Mouse (Mus musculus): ENCODE measurements around the gene Iqgap2. TPM values are rescaled to one million over a fixed set of nuclear protein-coding genes. Genes with fewer than 3 reads are reported as not detected.

Gene Iqgap2
- polyA plus RNA-seq, 1 experiment from 2014 or later: 31.5 TPM

- H3K4me1 ChIP-seq (replicated peaks; ENCODE audit: control insufficient read depth, insufficient read depth, low read length): no peaks in the 10 kb centered on the region
- no peaks in the 10 kb centered on the region for H3K27me3 ChIP-seq (replicated peaks; ENCODE audit: control insufficient read depth, insufficient read depth, low read length)
- no peak overlapping the region for H3K27ac ChIP-seq (ENCODE audit: low read depth, low read length)
- TF ChIP-seq CTCF (IDR thresholded peaks at IDR 0.05; ENCODE audit: low read depth): no peak
- H3K9me3 ChIP-seq (ENCODE audit: control insufficient read depth): no peaks in the 10 kb centered on the region
- H3K4me3 ChIP-seq (ENCODE audit: low read depth, low read length): no peak overlapping the region
- ATAC-seq: no peak
- 64% methylated on average over 19 of the region's 19 CpGs for WGBS
- H3K9ac ChIP-seq (ENCODE audit: low read depth, low read length): no peak overlapping the region
- no peak overlapping the region for H3K4me2 ChIP-seq (replicated peaks; ENCODE audit: low read depth)
- H3K36me3 ChIP-seq (ENCODE audit: control insufficient read depth, insufficient read depth): no peaks in the 10 kb centered on the region
Measured at GRCm38 (mm10) chr13:95583237-95584189, 308.2 kb downstream of the Iqgap2 start.

DNA sequence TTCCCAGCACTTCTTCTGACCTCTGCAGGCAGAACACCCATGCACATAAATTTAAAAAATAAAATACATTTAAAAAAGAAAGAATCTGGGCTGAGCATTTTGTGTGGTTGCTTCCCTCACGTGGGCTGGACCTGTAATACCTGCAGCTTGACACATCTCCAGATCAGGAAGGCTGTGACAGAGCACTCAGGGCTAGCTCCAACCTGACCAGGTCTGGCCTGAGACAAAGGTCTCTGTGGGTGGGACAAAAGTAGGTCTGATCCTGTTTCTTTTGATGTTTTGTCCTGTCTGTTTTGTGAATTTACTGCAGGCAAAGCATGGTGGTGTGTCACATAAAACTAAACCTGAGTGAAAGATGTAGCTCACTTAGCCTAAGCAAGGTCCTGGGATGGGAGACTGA is 309.9 kb downstream of the Iqgap2 start:
- Histone ChIP-seq H3K9ac (ENCODE audit: low read depth, low read length) (no peak overlapping the region), H3K27ac (ENCODE audit: low read depth, low read length) (no peak overlapping the region), H3K27me3 (replicated peaks; ENCODE audit: control insufficient read depth, insufficient read depth, low read length) (no peaks in the 10 kb centered on the region), H3K4me1 (replicated peaks; ENCODE audit: control insufficient read depth, insufficient read depth, low read length) (no peaks in the 10 kb centered on the region), H3K9me3 (ENCODE audit: control insufficient read depth) (no peaks in the 10 kb centered on the region), H3K36me3 (ENCODE audit: control insufficient read depth, insufficient read depth) (no peaks in the 10 kb centered on the region), H3K4me3 (ENCODE audit: low read depth, low read length) (no peak overlapping the region), H3K4me2 (replicated peaks; ENCODE audit: low read depth) (no peak overlapping the region)
- 76% methylated on average over 1 of the region's 1 CpGs for WGBS
- TF ChIP-seq CTCF (IDR thresholded peaks at IDR 0.05; ENCODE audit: low read depth): no peak
- no peak for ATAC-seq

DNA sequence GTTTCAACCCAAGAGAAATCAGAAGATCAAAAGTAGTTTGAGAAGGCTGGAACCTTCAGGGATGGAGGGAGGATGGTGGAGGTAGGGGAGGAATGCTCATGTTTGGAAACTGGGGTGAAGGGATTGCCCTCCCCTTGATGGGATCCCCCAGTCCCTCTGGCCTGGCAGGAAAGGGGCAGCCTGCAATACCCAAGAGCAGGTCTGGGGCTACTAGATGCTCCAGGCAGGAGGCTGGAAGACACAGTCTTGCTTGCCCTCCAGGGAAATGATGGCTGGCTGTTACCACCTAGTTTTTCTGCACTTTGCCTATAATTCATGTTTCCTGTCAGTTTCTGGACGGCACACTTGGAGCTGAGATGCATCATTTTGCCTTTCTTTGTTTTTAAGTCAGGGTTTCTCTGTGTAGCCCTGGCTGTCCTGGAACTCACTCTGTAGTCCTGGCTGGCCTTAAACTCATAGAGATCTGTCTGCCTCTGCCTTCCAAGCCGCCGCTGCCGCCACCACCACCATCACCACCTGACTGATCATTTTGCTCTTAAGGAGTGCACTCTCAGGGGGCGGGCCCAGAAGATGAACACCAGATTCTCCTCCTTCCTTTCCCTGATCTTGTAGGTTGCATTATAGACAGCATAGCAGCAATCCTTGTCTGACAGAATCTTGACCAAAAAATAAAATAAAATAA is 313.6 kb downstream of the Iqgap2 start:
- no peaks in the 10 kb centered on the region for H3K9me3 ChIP-seq (ENCODE audit: control insufficient read depth)
- no peak for TF ChIP-seq CTCF (IDR thresholded peaks at IDR 0.05; ENCODE audit: low read depth)
- WGBS: 87% methylated on average over 5 of the region's 5 CpGs
- no peak overlapping the region for H3K4me2 ChIP-seq (replicated peaks; ENCODE audit: low read depth)
- no peak overlapping the region for H3K4me3 ChIP-seq (ENCODE audit: low read depth, low read length)
- H3K9ac ChIP-seq (ENCODE audit: low read depth, low read length): no peak overlapping the region
- no peaks in the 10 kb centered on the region for H3K4me1 ChIP-seq (replicated peaks; ENCODE audit: control insufficient read depth, insufficient read depth, low read length)
- H3K27me3 ChIP-seq (replicated peaks; ENCODE audit: control insufficient read depth, insufficient read depth, low read length): no peaks in the 10 kb centered on the region
- no peak for ATAC-seq
- H3K27ac ChIP-seq (ENCODE audit: low read depth, low read length): no peak overlapping the region
- no peaks in the 10 kb centered on the region for H3K36me3 ChIP-seq (ENCODE audit: control insufficient read depth, insufficient read depth)

Other genes starting within 250 kb of the Iqgap2 start
- 0.17 and 0.43 TPM in 2 replicates for gene F2rl2, start 195.1 kb downstream of the Iqgap2 start, polyA plus RNA-seq (2015; fragmentation: Nextera tagmentation; extraction: Ambion mirVana)
- 11.9 and 13.0 TPM in 2 replicates for gene Gm20075, start 189.5 kb upstream of the Iqgap2 start, polyA plus RNA-seq (2015; fragmentation: Nextera tagmentation; extraction: Ambion mirVana)
- gene Gm17190, start 190.1 kb upstream of the Iqgap2 start, polyA plus RNA-seq (2015; fragmentation: Nextera tagmentation; extraction: Ambion mirVana): not detected in 2 replicates
- 1.3 and 1.6 TPM in 2 replicates for gene Sv2c, start 240.7 kb upstream of the Iqgap2 start, polyA plus RNA-seq (2015; fragmentation: Nextera tagmentation; extraction: Ambion mirVana)